Mouse (Mus musculus): ENCODE data around the gene Hs3st4.

Hs3st4 gene

GRCm38 (mm10) chr7:124136133-124136532, 153.5 kb downstream of the Hs3st4 start:
- DNase-seq (ENCODE audit: low read depth, low spot score), result no peak

- no peak for DNase-seq (ENCODE audit: low read depth, low spot score)
These were observed 158.6 kb downstream of the Hs3st4 start for GRCm38 (mm10) chr7:124141229-124141628.

GRCm38 (mm10) chr7:124150901-124151300, 168.2 kb downstream of the Hs3st4 start:
- DNase-seq (ENCODE audit: low read depth, low spot score), result no peak

GRCm38 (mm10) chr7:124163301-124163700, 180.6 kb downstream of the Hs3st4 start:
- DNase-seq (ENCODE audit: low read depth, low spot score), result no peak

DNA sequence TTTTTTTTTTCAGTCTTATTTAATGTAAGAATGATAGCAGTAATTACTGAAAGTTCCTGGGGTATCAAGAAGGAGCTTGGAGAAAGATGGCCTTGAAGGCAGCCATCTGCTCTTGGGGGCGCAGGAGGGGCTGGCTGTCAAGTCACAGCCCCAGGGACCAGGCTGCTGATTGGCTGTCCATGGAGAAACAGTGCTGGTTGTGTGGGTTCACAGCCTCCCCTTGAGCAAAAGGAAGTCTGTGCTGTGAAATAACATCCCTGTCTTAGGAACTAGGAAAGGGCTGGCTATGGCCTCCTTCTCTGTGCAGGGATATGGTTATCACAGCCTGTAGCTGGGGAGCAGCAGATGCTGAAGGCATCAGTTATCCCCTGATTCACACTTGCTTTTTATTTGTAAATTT, 183.6 kb downstream of the Hs3st4 start:
- no peak for DNase-seq (ENCODE audit: low read depth, low spot score)

GRCm38 (mm10) chr7:124168796-124169195, 186.1 kb downstream of the Hs3st4 start:
- no peak for DNase-seq (ENCODE audit: low read depth, low spot score)

GRCm38 (mm10) chr7:124170001-124170400, 187.3 kb downstream of the Hs3st4 start:
- no peak for DNase-seq (ENCODE audit: low read depth, low spot score)

DNA sequence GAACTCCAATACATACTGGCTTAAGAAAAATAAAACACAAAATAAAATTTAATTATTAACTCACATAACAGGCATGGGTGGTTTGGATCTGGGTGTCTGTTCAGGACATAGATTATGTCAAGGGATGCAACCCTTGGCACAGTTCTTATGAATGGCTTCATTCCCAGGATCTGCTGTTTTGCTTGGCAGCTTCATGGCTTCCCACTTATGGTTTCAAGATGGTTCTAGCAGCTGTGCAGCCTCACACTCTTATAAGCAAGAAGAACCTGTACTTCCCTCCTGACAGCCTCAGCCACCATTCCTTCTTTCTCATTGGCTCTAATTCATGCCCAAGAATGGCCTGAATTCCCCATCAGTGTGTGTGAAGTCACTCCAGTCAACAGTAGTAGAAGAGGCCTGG, 189.3 kb downstream of the Hs3st4 start:
- no peak for DNase-seq (ENCODE audit: low read depth, low spot score)

DNA sequence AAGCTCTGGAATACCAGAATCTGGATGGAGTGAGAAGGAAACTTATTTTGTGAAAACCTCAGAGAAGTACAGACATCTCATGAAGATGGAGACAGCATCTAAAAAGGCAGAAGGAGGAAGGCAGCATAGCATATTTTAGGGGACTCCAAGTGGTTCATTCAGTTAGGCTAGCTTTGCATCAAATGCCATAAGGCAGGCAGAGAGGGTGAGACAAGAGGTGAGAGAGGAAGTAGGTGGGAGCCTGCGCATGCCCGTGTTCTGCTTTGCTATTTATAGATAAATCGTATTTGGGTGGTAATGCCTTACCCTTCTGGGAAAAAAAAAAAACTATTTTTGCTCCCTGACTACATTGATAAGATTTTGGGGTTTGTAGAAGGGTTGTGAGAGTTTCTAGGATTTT, 198.3 kb downstream of the Hs3st4 start:
- no peak for DNase-seq (ENCODE audit: low read depth, low spot score)

DNA sequence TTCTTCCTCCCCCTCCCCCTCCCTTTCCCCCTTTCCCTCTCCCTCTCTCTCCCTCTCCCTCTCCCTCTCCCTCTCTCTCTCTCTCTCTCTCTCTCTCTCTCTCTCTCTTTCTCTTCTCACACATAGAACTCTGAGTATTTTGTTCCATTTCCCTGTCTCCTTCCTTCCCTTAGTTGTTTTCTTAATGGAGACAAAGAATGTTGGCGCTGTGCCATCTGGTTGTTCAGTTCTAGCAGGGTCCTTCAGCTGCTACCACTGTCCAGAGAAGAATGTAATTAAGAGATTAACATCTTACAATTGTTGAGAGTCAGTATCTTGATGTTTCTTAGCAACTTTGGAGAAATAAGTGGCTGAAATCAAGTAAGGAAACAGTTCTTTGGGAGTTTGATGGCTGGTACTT, 202.0 kb downstream of the Hs3st4 start:
- no peak for DNase-seq (ENCODE audit: low read depth, low spot score)

DNA sequence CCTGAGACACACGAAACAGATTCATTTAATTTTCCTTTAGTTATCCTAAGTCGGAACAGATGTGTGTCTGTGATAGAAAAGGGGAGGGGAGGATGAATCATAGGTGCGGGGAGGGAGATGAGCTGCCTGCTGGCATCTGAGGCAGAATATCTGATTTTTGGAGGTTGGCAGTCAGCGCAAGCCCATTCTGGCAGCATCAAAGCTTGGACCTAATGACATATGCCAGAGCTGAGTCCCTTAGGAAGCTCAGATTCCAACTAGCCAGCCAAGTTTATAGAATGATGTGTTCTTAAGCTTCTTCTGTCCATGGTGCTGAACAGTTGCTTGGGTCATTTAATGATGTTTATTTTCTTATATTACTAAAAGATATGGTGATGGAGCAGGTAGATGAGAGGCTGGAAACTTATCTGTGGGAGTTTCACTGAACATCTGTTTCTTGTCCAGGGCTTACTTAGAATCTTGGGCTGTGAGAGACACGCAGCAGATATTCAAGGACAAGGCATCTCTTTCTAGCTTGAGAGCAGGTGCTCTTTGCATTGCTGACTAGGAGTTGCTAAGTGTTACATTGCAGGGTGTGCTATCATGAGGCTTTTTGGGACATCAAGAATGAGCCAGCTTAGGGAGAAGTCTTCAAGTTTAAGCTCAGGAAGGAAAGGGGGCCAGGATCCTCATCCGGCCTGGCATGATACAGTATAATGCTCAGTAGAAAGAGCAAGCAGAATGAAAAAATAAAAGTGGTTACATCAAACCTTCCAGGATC, 216.3 kb downstream of the Hs3st4 start:
- DNase-seq (ENCODE audit: low read depth, low spot score), result no peak

DNA sequence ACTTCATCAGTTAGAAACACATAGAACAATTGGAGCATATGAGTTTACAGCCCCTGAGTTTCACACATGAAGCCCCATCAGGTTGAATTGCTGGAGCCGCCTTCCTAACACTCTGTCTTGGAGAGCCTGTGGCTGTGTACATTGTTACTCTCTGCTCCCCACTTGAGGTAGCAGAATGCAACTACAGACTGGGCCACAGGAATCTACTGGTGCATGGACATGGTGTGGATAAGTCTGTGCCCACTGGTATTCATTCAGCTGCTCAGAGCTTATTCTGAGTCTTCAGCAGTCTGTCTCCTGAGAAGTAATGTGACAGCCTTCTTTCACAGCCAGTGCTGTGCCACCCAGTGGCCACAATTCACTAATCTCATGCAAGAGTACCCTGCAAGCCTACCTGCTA, 234.3 kb downstream of the Hs3st4 start:
- DNase-seq (ENCODE audit: low read depth, low spot score), result no peak

- DNase-seq (ENCODE audit: low read depth, low spot score), result no peak
These were observed 237.9 kb downstream of the Hs3st4 start for GRCm38 (mm10) chr7:124220556-124220955.

DNA sequence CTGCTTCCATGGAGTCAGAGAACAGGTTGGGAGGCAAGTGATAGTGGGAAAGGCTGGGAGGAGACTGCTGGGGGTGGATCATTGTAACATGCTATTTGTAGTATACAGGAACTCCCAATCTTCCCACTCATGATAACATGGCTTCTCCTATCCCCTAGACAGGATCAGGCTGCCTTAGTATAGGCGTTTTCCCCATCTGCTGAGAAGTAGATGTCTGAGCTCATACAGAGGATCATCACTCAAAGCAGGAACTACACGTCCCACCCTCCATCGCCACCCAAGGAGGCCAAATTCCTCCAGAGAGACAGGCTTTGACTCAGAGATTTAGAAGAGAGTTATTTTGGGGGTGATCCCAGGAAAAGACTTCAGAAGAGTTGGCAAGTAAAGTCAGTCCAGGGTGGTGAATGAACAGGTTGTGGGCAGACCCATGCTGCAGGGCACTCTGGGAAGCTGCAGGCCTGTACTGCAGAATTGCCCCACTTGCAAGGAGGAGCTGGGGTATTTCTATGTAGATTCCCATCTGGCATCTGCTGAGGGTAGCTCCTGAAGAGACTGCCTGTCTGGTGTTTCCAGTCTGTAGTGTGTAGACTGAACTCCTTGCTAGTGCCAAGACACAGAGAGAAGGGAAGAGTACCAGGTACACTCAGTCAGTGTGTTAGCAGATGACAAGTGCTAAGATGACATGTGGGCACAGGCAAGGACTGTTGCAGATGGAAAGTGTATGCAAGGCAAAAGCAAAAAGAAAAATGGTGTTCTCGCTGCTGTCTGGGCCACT, 255.4 kb downstream of the Hs3st4 start:
- DNase-seq (ENCODE audit: low read depth, low spot score), result no peak

GRCm38 (mm10) chr7:124239903-124240647, 257.4 kb downstream of the Hs3st4 start:
- DNase-seq (ENCODE audit: low read depth, low spot score), result no peak

DNA sequence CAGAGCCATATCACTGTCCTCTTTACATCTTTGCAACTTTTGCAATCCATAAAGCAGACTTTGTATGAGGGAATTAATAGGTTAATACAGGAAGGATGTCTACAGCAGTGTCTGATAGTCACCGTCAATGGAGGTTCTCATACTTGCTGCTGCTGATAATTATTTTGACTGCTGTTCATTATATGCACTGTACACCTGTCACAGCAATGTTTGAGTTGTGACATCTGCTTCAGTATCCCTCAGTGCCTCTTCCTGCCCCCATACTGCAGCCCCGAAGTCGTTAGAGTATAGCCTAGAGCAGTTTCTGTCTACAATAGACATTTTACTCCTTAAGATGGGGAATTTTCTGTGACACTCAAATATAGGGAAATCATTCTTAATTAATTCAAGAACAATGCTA, 267.2 kb downstream of the Hs3st4 start:
- DNase-seq (ENCODE audit: low read depth, low spot score), result no peak

DNA sequence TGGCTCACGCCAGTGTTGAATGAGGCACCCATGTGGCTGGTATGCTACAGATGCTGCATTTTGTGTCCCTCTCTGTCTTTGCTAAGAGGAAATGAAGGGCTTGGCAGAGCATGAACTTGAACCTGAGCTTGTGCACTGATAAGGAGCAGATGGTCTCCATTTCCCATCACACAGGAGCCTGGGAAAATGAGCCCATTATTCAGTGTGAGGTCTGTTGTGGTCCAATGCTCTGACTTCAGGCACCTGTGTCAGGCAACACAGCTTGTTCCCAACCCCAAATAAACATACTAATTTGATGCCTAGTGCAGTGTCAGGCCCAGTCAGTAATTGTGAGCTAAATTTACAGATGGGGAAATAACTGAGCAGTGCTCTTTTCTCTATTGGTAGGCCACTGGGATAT, 267.9 kb downstream of the Hs3st4 start:
- no peak for DNase-seq (ENCODE audit: low read depth, low spot score)

GRCm38 (mm10) chr7:124258419-124258818, 275.8 kb downstream of the Hs3st4 start:
- DNase-seq (ENCODE audit: low read depth, low spot score), result no peak

GRCm38 (mm10) chr7:124270734-124271133, 288.1 kb downstream of the Hs3st4 start:
- no peak for DNase-seq (ENCODE audit: low read depth, low spot score)

DNA sequence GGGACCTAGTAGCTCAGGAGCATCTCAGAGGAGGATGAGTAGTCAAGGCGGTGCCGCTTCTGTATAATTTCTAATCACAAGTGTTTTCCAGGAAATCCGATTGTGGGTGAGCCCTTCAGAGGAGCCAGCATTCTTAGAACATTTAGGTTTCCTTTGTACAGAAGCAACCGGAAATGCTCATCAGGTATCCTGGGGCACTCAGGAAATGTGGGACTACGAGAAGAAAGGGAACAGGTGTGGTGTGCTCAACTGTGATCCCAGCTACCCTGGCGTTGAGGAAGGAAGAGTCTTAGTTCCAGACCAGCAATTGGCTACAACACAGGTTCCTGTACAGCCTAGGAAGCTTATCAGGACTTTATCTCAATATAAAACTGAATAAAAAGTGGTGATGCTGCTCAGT, 307.2 kb downstream of the Hs3st4 start:
- no peak for DNase-seq (ENCODE audit: low read depth, low spot score)

GRCm38 (mm10) chr7:124319451-124319850, 336.8 kb downstream of the Hs3st4 start:
- DNase-seq (ENCODE audit: low read depth, low spot score), result no peak

- no peak for DNase-seq (ENCODE audit: low read depth, low spot score)
These were observed 353.0 kb downstream of the Hs3st4 start for GRCm38 (mm10) chr7:124335635-124336034.
